Mouse (Mus musculus): ENCODE data around the gene Pex19. TPM values are rescaled to one million over a fixed set of nuclear protein-coding genes. Genes with fewer than 3 reads are reported as not detected.

Gene Pex19
- polyA plus RNA-seq, 1 experiment from 2014 or later, result 74.0 TPM

GRCm38 (mm10) chr1:172183056-172183455, 56.5 kb downstream of the Pex19 start:
- no peak for DNase-seq (ENCODE audit: low spot score)

- DNase-seq (ENCODE audit: low spot score), result no peak
These were observed 57.4 kb downstream of the Pex19 start for GRCm38 (mm10) chr1:172183915-172184314.

Other genes with a start within 250 kb of the Pex19 start
- 0.39 and 0.88 TPM in 2 replicates for gene Gm10521, start 231.1 kb upstream of the Pex19 start, polyA plus RNA-seq (2015; fragmentation: Nextera tagmentation; extraction: Ambion mirVana)
- gene Slamf6, start 209.2 kb upstream of the Pex19 start, polyA plus RNA-seq (2015; fragmentation: Nextera tagmentation; extraction: Ambion mirVana), result 228 and 249 TPM in 2 replicates
- 15.4 and 17.4 TPM in 2 replicates for gene Vangl2, start 98.3 kb upstream of the Pex19 start, polyA plus RNA-seq (2015; fragmentation: Nextera tagmentation; extraction: Ambion mirVana)
- not detected in 2 replicates for gene Nhlh1, start 69.2 kb upstream of the Pex19 start, polyA plus RNA-seq (2015; fragmentation: Nextera tagmentation; extraction: Ambion mirVana)
- gene Copa, start 44.2 kb upstream of the Pex19 start, polyA plus RNA-seq (2015; fragmentation: Nextera tagmentation; extraction: Ambion mirVana), result 115 and 123 TPM in 2 replicates
- gene Ncstn, start 44.0 kb upstream of the Pex19 start, polyA plus RNA-seq (2015; fragmentation: Nextera tagmentation; extraction: Ambion mirVana), result 69.2 and 75.0 TPM in 2 replicates
- gene Dcaf8, start 21.3 kb downstream of the Pex19 start, polyA plus RNA-seq (2015; fragmentation: Nextera tagmentation; extraction: Ambion mirVana), result 93.2 and 103 TPM in 2 replicates
- 31.1 and 32.8 TPM in 2 replicates for gene Pea15a, start 80.0 kb downstream of the Pex19 start, polyA plus RNA-seq (2015; fragmentation: Nextera tagmentation; extraction: Ambion mirVana)
- gene Casq1, start 93.1 kb downstream of the Pex19 start, polyA plus RNA-seq (2015; fragmentation: Nextera tagmentation; extraction: Ambion mirVana), result 1.4 and 2.0 TPM in 2 replicates
- gene Atp1a4, start 131.7 kb downstream of the Pex19 start, polyA plus RNA-seq (2015; fragmentation: Nextera tagmentation; extraction: Ambion mirVana), result not detected in 2 replicates
- gene Igsf8, start 134.9 kb downstream of the Pex19 start, polyA plus RNA-seq (2015; fragmentation: Nextera tagmentation; extraction: Ambion mirVana), result 24.2 and 28.4 TPM in 2 replicates
- 0.71 and 0.82 TPM in 2 replicates for gene Atp1a2, start 171.3 kb downstream of the Pex19 start, polyA plus RNA-seq (2015; fragmentation: Nextera tagmentation; extraction: Ambion mirVana)
- gene Kcnj9, start 202.6 kb downstream of the Pex19 start, polyA plus RNA-seq (2015; fragmentation: Nextera tagmentation; extraction: Ambion mirVana), result 0.09 TPM in 2 replicates
- 0.15 and 0.17 TPM in 2 replicates for gene Kcnj10, start 214.5 kb downstream of the Pex19 start, polyA plus RNA-seq (2015; fragmentation: Nextera tagmentation; extraction: Ambion mirVana)
- 5.6 and 6.5 TPM in 2 replicates for gene Pigm, start 249.8 kb downstream of the Pex19 start, polyA plus RNA-seq (2015; fragmentation: Nextera tagmentation; extraction: Ambion mirVana)